Mouse (Mus musculus): ENCODE data around the gene Ttc38. TPM values are rescaled to one million over a fixed set of nuclear protein-coding genes. Genes with fewer than 3 reads are reported as not detected.

Ttc38 gene
- polyA plus RNA-seq, 2 experiments = 5.0 to 6.9 TPM

- Histone ChIP-seq H3K9me3 (ENCODE audit: control insufficient read depth, low read length) (no peaks in the 10 kb centered on the region), H3K4me1 (ENCODE audit: control insufficient read depth, insufficient read depth, low read length) (peaks cover 10% of the 10 kb centered on the region; the same call in 1 of the 2 replicates), H3K27ac (replicated peaks; ENCODE audit: low read depth, low read length) (no peak overlapping the region), H3K4me2 (replicated peaks; ENCODE audit: low read depth, low read length, severe bottlenecking) (peak overlapping the region; percentile 89), H3K36me3 (ENCODE audit: control insufficient read depth, insufficient read depth, low read length) (no peaks in the 10 kb centered on the region), H3K9ac (ENCODE audit: low read depth, low read length, severe bottlenecking) (peak overlapping the region; percentile 77), H3K4me3 (replicated peaks; ENCODE audit: low read length) (peak overlapping the region; percentile 85), H3K27me3 (ENCODE audit: control insufficient read depth, insufficient read depth, low read length) (no peaks in the 10 kb centered on the region)
- WGBS = 79% methylated on average over 5 of the region's 5 CpGs
- ATAC-seq (ENCODE audit: low FRiP score, low read depth) = no peak
- no peak for TF ChIP-seq POLR2A (IDR thresholded peaks at IDR 0.05; ENCODE audit: borderline replicate concordance, extremely low read depth, insufficient read depth, insufficient read length)
- DNase-seq (ENCODE audit: low spot score) = no peak
Observed at GRCm38 (mm10) chr15:85810462-85810805, 21.7 kb upstream of the Ttc38 start.

- peak overlapping the region; percentile 89 for H3K4me2 ChIP-seq (replicated peaks; ENCODE audit: low read depth, low read length, severe bottlenecking)
- peak overlapping the region; percentile 85 for H3K4me3 ChIP-seq (replicated peaks; ENCODE audit: low read length)
- DNase-seq (ENCODE audit: low spot score) (peak; percentile 59), ATAC-seq (ENCODE audit: low FRiP score, low read depth) (peak; percentile 75)
- peak overlapping the region; percentile 91 for H3K27ac ChIP-seq (replicated peaks; ENCODE audit: low read depth, low read length)
- 5% methylated on average over 35 of the region's 36 CpGs for WGBS
- H3K4me1 ChIP-seq (ENCODE audit: control insufficient read depth, insufficient read depth, low read length) = peaks cover 10% of the 10 kb centered on the region; the same call in 1 of the 2 replicates
- no peaks in the 10 kb centered on the region for H3K36me3 ChIP-seq (ENCODE audit: control insufficient read depth, insufficient read depth, low read length)
- no peak for TF ChIP-seq POLR2A (IDR thresholded peaks at IDR 0.05; ENCODE audit: borderline replicate concordance, extremely low read depth, insufficient read depth, insufficient read length)
- no peaks in the 10 kb centered on the region for H3K27me3 ChIP-seq (ENCODE audit: control insufficient read depth, insufficient read depth, low read length)
- peak overlapping the region; percentile 77 for H3K9ac ChIP-seq (ENCODE audit: low read depth, low read length, severe bottlenecking)
- H3K9me3 ChIP-seq (ENCODE audit: control insufficient read depth, low read length) = no peaks in the 10 kb centered on the region
Observed at GRCm38 (mm10) chr15:85810806-85811521, 21.1 kb upstream of the Ttc38 start.

- peak within 1 kb of the TSS; percentile 85 for H3K4me3 ChIP-seq (replicated peaks; ENCODE audit: low read length)
- DNase-seq (ENCODE audit: low spot score) = peak; percentile 99
- peak within 1 kb of the TSS; percentile 91 for H3K27ac ChIP-seq (replicated peaks; ENCODE audit: low read depth, low read length)
- peak within 1 kb of the TSS; percentile 89 for H3K4me2 ChIP-seq (replicated peaks; ENCODE audit: low read depth, low read length, severe bottlenecking)
- peak; percentile 97 for ATAC-seq (ENCODE audit: low FRiP score, low read depth)
- no peaks in the 10 kb centered on the region for H3K9me3 ChIP-seq (ENCODE audit: control insufficient read depth, low read length)
- no peaks in the 10 kb centered on the region for H3K27me3 ChIP-seq (ENCODE audit: control insufficient read depth, insufficient read depth, low read length)
- 4% methylated on average over 28 of the region's 36 CpGs for WGBS
- peak; percentile 58; the same call in 1 of the 2 replicates for TF ChIP-seq POLR2A (IDR thresholded peaks at IDR 0.05; ENCODE audit: borderline replicate concordance, extremely low read depth, insufficient read depth, insufficient read length)
- H3K4me1 ChIP-seq (ENCODE audit: control insufficient read depth, insufficient read depth, low read length) = peaks cover 10% of the 10 kb centered on the region; the same call in 1 of the 2 replicates
- H3K36me3 ChIP-seq (ENCODE audit: control insufficient read depth, insufficient read depth, low read length) = no peaks in the 10 kb centered on the region
- H3K9ac ChIP-seq (ENCODE audit: low read depth, low read length, severe bottlenecking) = peak within 1 kb of the TSS; percentile 77
Observed at GRCm38 (mm10) chr15:85811535-85812277, 20.4 kb upstream of the Ttc38 start, which contains the start of gene Cdpf1. Gene Cdpf1 (minus strand): TSS chr15:85811697.

- TF ChIP-seq POLR2A (IDR thresholded peaks at IDR 0.05; ENCODE audit: borderline replicate concordance, extremely low read depth, insufficient read depth, insufficient read length) = no peak
- Histone ChIP-seq H3K9me3 (ENCODE audit: control insufficient read depth, low read length) (no peaks in the 10 kb centered on the region), H3K4me2 (replicated peaks; ENCODE audit: low read depth, low read length, severe bottlenecking) (no peak overlapping the region), H3K9ac (ENCODE audit: low read depth, low read length, severe bottlenecking) (no peak overlapping the region), H3K27me3 (ENCODE audit: control insufficient read depth, insufficient read depth, low read length) (no peaks in the 10 kb centered on the region), H3K4me1 (ENCODE audit: control insufficient read depth, insufficient read depth, low read length) (peaks cover 10% of the 10 kb centered on the region; the same call in 1 of the 2 replicates), H3K36me3 (ENCODE audit: control insufficient read depth, insufficient read depth, low read length) (no peaks in the 10 kb centered on the region), H3K4me3 (replicated peaks; ENCODE audit: low read length) (no peak overlapping the region), H3K27ac (replicated peaks; ENCODE audit: low read depth, low read length) (no peak overlapping the region)
- no peak for DNase-seq (ENCODE audit: low spot score)
- 65% methylated on average over 10 of the region's 10 CpGs for WGBS
- no peak for ATAC-seq (ENCODE audit: low FRiP score, low read depth)
Observed at GRCm38 (mm10) chr15:85813428-85813827, 18.7 kb upstream of the Ttc38 start.

- Histone ChIP-seq H3K36me3 (ENCODE audit: control insufficient read depth, insufficient read depth, low read length) (no peaks in the 10 kb centered on the region), H3K4me2 (replicated peaks; ENCODE audit: low read depth, low read length, severe bottlenecking) (peak within 1 kb of the TSS; percentile 96), H3K4me3 (replicated peaks; ENCODE audit: low read length) (peak within 1 kb of the TSS; percentile 49), H3K9me3 (ENCODE audit: control insufficient read depth, low read length) (no peaks in the 10 kb centered on the region; the same call in 1 of the 2 replicates), H3K27me3 (ENCODE audit: control insufficient read depth, insufficient read depth, low read length) (0 out of 2 replicates have a peak, but pooled peaks cover 5% of the 10 kb centered on the region), H3K9ac (ENCODE audit: low read depth, low read length, severe bottlenecking) (peak within 1 kb of the TSS; percentile 81), H3K27ac (replicated peaks; ENCODE audit: low read depth, low read length) (no peak within 1 kb of the TSS), H3K4me1 (ENCODE audit: control insufficient read depth, insufficient read depth, low read length) (no peaks in the 10 kb centered on the region)
- TF ChIP-seq POLR2A (IDR thresholded peaks at IDR 0.05; ENCODE audit: borderline replicate concordance, extremely low read depth, insufficient read depth, insufficient read length) = no peak
- WGBS = 2% methylated on average over 56 of the region's 65 CpGs
- DNase-seq (ENCODE audit: low spot score) (no peak), ATAC-seq (ENCODE audit: low FRiP score, low read depth) (peak; percentile 83)
Observed at GRCm38 (mm10) chr15:85821203-85822010, 10.7 kb upstream of the Ttc38 start, which contains the start of gene Pkdrej. Gene Pkdrej (minus strand): TSS chr15:85821734.

All from limb, embryonic 14.5 days (tissue).